Mouse (Mus musculus) limb, embryonic 14.5 days (tissue): ENCODE measurements around the gene AW011738. TPM values are rescaled to one million over a fixed set of nuclear protein-coding genes. Genes with fewer than 3 reads are reported as not detected.

ENCODE experiments used
- ATAC-seq: fragments of 200-750 bp; cut with Nextera tagmentation; 2 replicates; pipeline ENCODE4 v1.8.0; 2017; ENCODE audit warnings: low read depth, moderate number of reproducible peaks, moderate TSS enrichment; ENCODE audit not compliant: low FRiP score
- DNase-seq: peaks from one replicate; pipeline ENCODE4 v3.0.0-alpha.2; 2015; ENCODE audit warnings: low spot score
- H3K27ac ChIP-seq: fragments of 300-500 bp; sonication (generic); replicated peaks from 2 replicates; pipeline ENCODE4 v1.5.1; 2014; ENCODE audit warnings: low read depth, mild to moderate bottlenecking, low read length, moderate library complexity, mixed read lengths
- H3K27me3 ChIP-seq: fragments of 300-500 bp; sonication (generic); 2 replicates; pipeline ENCODE4 v1.6.1; 2014; ENCODE audit warnings: low read length, mixed read lengths; ENCODE audit not compliant: control insufficient read depth, insufficient read depth
- H3K36me3 ChIP-seq: fragments of 300-500 bp; sonication (generic); 2 replicates; pipeline ENCODE4 v1.6.1; 2014; ENCODE audit warnings: mild to moderate bottlenecking, low read length, moderate library complexity, mixed read lengths; ENCODE audit not compliant: control insufficient read depth, insufficient read depth
- H3K4me1 ChIP-seq: fragments of 300-500 bp; sonication (generic); 2 replicates; pipeline ENCODE4 v1.6.1; 2014; ENCODE audit warnings: antibody characterized with exemption, low read length, mixed read lengths; ENCODE audit not compliant: control insufficient read depth, insufficient read depth
- H3K4me2 ChIP-seq: fragments of 300-500 bp; sonication (generic); replicated peaks from 2 replicates; pipeline ENCODE4 v1.6.1; 2014; ENCODE audit warnings: low read depth, mild to moderate bottlenecking, low read length, moderate library complexity; ENCODE audit not compliant: severe bottlenecking
- H3K4me3 ChIP-seq: fragments of 300-500 bp; sonication (generic); replicated peaks from 2 replicates; pipeline ENCODE4 v1.5.1; 2014; ENCODE audit warnings: low read length
- H3K9ac ChIP-seq: fragments of 300-500 bp; sonication (generic); 2 replicates; pipeline ENCODE4 v1.6.1; 2014; ENCODE audit warnings: mild to moderate bottlenecking, low read depth, low read length, moderate library complexity; ENCODE audit not compliant: severe bottlenecking
- H3K9me3 ChIP-seq: fragments of 300-500 bp; sonication (generic); 2 replicates; pipeline ENCODE4 v1.6.1; 2016; ENCODE audit warnings: low read length; ENCODE audit not compliant: control insufficient read depth
- POLR2A ChIP-seq: fragments of 200-500 bp; IDR thresholded peaks from 2 replicates; pipeline ENCODE4 v1.8.0; 2012; ENCODE audit warnings: inconsistent platforms, mild to moderate bottlenecking, moderate library complexity, borderline replicate concordance; ENCODE audit not compliant: insufficient read depth, insufficient read length; ENCODE audit errors: extremely low read depth
- WGBS: fragments of 180-500 bp; shearing (Covaris S2); extraction: QIAGEN DNeasy Blood & Tissue Kit; methylation state at CpG from one replicate; pipeline ENCODE4 v1.1.7; 2014; 5-methylcytosine and 5-hydroxymethylcytosine counted together
- polyA plus RNA-seq, 2 experiments: library from polyadenylated mRNA; depleted of rRNA in 1 of 2; stranded (reverse) in 1 of 2; unstranded in 1 of 2; fragments of >200 nt; fragmentation: Nextera tagmentation in 1 of 2; extraction: Ambion mirVana in 1 of 2; gene quantifications; 2 replicates each; pipeline versions ENCODE4 v1.2.1 to v1.2.3; 2012 to 2014

AW011738 gene
- polyA plus RNA-seq, 2 experiments, result 1.4 to 2.4 TPM

- peaks cover 30% of the 10 kb centered on the region for H3K4me1 ChIP-seq
- H3K4me3 ChIP-seq, result no peak overlapping the region
- ATAC-seq (no peak), DNase-seq (no peak)
- WGBS, result 70% methylated on average over 5 of the region's 5 CpGs
- no peaks in the 10 kb centered on the region; the same call in 1 of the 2 replicates for H3K27me3 ChIP-seq
- H3K4me2 ChIP-seq, result no peak overlapping the region
- no peaks in the 10 kb centered on the region for H3K9me3 ChIP-seq
- peaks cover 41% of the 10 kb centered on the region for H3K36me3 ChIP-seq
- no peak overlapping the region for H3K9ac ChIP-seq
- no peak overlapping the region for H3K27ac ChIP-seq
- TF ChIP-seq POLR2A, result no peak
Measured at GRCm38 (mm10) chr4:156193906-156194305, 9.2 kb upstream of the AW011738 start.

GRCm38 (mm10) chr4:156194346-156194745 is 8.8 kb upstream of the AW011738 start:
- peaks cover 41% of the 10 kb centered on the region for H3K36me3 ChIP-seq

GRCm38 (mm10) chr4:156195927-156196870 is 6.9 kb upstream of the AW011738 start:
- Histone ChIP-seq H3K36me3 (peaks cover 35% of the 10 kb centered on the region), H3K27me3 (no peaks in the 10 kb centered on the region; the same call in 1 of the 2 replicates), H3K4me1 (peaks cover 25% of the 10 kb centered on the region), H3K4me2 (peak overlapping the region; percentile 84), H3K4me3 (peak overlapping the region; percentile 95), H3K9ac (peak overlapping the region; percentile 74), H3K9me3 (no peaks in the 10 kb centered on the region), H3K27ac (peak overlapping the region; percentile 63; the same call in 1 of the 2 replicates)
- 3% methylated on average over 35 of the region's 35 CpGs for WGBS
- no peak for TF ChIP-seq POLR2A
- ATAC-seq, result no peak
- peak; percentile 64 for DNase-seq

More at GRCm38 (mm10) chr4:156194346-156194745, 8.8 kb upstream of the AW011738 start:
- H3K4me1 ChIP-seq, result peaks cover 26% of the 10 kb centered on the region
- no peaks in the 10 kb centered on the region; the same call in 1 of the 2 replicates for H3K27me3 ChIP-seq
- no peak overlapping the region for H3K4me3 ChIP-seq
- WGBS, result 46% methylated on average over 6 of the region's 6 CpGs
- H3K4me2 ChIP-seq, result no peak overlapping the region
- no peak overlapping the region for H3K9ac ChIP-seq
- ATAC-seq (no peak), DNase-seq (no peak)
- no peak for TF ChIP-seq POLR2A
- H3K27ac ChIP-seq, result no peak overlapping the region
- H3K9me3 ChIP-seq, result no peaks in the 10 kb centered on the region

- peak; percentile 85 for ATAC-seq
- H3K4me2 ChIP-seq, result peak within 1 kb of the TSS; percentile 84
- DNase-seq, result no peak
- H3K4me1 ChIP-seq, result peaks cover 25% of the 10 kb centered on the region
- 0 out of 2 replicates have a peak, but pooled peaks have one; percentile 15 for TF ChIP-seq POLR2A
- peaks cover 25% of the 10 kb centered on the region for H3K36me3 ChIP-seq
- H3K27ac ChIP-seq, result peak within 1 kb of the TSS; percentile 81
- H3K27me3 ChIP-seq, result peaks cover under 1% of the 10 kb centered on the region; the same call in 1 of the 2 replicates
- H3K4me3 ChIP-seq, result peak within 1 kb of the TSS; percentile 95
- no peaks in the 10 kb centered on the region for H3K9me3 ChIP-seq
- H3K9ac ChIP-seq, result peak within 1 kb of the TSS; percentile 74
- 3% methylated on average over 16 of the region's 88 CpGs for WGBS
Measured at GRCm38 (mm10) chr4:156197131-156197828, 5.8 kb upstream of the AW011738 start, which contains the start of gene Agrn. TSS of gene Agrn (minus strand) at chr4:156197488.

GRCm38 (mm10) chr4:156197829-156198205 is 5.3 kb upstream of the AW011738 start:
- H3K36me3 ChIP-seq, result peaks cover 22% of the 10 kb centered on the region
- peak overlapping the region; percentile 60 for H3K9ac ChIP-seq
- peak overlapping the region; percentile 81 for H3K27ac ChIP-seq
- H3K4me1 ChIP-seq, result peaks cover 23% of the 10 kb centered on the region
- WGBS, result 1% methylated on average over 20 of the region's 26 CpGs
- H3K27me3 ChIP-seq, result peaks cover 6% of the 10 kb centered on the region
- peak overlapping the region; percentile 63 for H3K4me2 ChIP-seq
- peak; percentile 78 for DNase-seq
- H3K9me3 ChIP-seq, result no peaks in the 10 kb centered on the region
- peak overlapping the region; percentile 95 for H3K4me3 ChIP-seq
- ATAC-seq, result peak; percentile 87
- TF ChIP-seq POLR2A, result 0 out of 2 replicates have a peak, but pooled peaks have one; percentile 57
